Mouse (Mus musculus): Measurements from ENCODE around the gene Gm10134.

Gene Gm10134

DNA sequence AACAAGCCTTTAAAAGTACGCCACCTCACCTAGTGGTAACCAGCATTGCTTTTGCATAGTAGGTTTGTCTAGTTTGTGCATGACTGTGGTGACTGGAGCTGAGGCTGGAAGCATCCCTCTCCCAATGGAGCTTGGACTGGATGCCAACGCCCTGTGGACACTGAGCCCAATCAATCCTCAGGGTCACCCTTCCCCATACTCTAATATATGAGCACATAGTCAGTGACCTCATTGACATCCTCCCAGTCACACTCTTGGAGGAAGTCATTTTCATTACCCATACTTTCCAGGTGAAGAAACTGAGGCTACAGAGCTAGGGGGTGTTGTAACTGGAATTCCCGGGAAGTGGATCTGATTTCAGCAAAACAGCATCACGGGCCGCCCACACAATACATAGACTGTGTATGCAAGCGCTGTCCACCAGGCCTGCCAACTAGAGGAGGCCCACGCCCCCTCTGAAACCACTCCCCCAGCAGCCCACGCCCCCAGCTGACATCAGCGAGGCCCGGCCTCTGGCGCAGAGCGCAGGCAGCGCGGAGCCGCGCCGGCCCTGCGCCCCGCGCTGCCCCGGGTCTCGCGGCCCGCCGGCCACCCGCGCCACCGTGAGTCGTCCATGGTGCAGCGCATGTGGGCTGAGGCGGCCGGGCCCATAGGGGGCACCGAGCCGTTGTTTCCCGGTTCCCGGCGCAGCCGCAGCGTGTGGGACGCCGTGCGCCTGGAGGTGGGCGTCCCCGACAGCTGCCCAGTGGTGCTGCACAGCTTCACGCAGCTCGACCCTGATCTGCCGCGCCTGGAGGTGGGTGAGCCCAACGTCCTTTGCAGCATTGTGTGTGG lies 27.3 kb downstream of the Gm10134 start:
- peak; percentile 82 for DNase-seq (ENCODE audit: low read depth, low spot score)

DNA sequence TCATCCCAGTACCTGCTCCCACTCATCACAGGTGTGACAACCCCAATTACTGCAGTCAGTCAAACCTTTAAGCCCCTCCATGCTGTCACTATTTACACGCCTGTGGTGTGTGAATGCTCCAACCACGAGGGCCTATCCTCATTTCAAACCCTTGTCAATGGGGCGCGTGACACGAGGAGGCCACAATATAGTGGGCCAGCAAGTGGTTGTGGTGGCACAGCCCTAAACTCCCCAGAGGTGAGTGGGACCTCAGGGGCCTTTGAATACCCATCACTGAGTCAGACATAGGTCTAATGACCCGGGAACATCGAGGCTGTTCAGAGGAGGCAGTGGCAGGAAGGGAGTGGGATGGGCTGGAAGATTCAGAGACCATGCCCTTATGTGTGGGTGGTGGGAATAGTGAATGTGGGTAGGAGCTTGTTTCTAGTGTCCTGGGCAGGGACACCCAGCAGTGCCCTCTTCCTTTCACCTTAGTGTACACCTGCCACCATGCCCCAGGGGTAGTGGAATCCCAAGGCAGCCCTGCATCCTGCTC lies 28.1 kb downstream of the Gm10134 start:
- DNase-seq (ENCODE audit: low read depth, low spot score), result no peak

DNA sequence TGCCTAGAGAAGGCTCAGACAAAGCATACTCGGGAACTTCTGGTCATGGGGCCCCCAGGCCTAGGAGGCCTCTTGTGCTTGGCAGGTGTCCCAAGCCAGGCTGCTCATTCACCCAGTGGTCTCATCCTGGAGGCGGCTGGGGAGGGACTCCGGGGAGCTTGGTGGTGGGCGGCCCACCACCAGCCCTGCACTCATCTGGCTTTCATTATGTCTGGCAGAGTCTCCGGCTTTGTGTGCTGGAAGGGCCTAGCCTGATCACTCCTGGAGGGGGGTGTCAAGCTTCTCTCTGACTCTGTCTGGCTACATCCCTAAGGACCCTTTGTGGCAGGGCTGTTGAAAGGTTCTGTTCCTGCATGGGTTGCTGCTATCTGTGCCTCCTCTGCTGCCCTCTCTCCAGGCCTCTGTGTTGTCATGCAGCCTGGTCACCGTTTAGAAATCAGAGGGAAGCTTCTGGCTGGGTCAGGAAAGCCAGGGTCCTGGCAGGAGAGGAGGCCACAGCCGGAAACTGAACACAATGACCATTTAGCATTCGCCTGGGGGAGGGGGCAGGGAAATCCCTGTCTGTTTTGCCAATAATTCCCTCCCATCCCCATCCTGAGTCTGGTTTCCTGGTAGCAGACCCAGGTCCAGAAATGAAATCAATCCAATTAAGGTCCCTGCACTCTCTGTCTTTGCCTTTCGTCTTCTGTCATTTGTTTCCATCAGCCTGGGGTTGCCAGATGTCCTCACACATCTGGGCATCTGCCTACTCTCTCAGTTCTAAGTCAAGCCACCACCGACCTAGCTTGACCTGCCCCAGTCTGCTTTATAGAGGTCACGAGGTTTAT lies 28.8 kb downstream of the Gm10134 start:
- no peak for DNase-seq (ENCODE audit: low read depth, low spot score)

DNA sequence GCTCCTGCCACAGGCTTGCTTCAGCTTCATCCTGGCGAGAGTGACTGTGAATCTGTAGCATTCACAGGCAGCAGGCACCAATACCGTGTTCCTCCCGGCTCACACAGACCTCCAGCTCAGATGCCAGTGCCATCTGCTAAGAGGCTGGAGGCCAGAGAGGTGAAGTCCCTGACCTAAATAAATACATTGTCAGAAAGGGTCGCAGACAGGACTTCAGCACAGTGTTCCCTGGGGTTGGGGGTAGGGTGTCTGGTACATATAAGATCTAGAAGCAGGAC lies 29.3 kb downstream of the Gm10134 start:
- no peak for DNase-seq (ENCODE audit: low read depth, low spot score)

DNA sequence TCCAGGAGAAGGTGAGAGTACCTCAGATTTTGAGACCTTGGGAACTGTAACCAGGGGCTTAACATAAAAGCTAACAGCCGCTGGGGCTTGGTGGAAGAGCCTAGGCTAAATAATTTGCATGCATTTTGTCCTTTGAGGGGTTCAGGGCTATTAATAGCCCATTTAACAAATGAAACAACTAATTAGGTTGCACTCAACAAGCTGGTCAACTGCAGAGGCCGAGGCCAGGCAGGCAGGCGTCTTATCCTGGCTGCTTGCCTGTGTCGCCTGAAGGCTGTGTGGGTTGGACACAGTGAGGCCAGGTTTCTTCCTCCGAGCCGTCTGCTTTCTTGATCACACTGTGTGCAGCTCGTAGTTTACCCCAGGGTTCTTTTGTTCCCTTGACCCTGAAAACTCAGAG lies 29.8 kb downstream of the Gm10134 start:
- no peak for DNase-seq (ENCODE audit: low read depth, low spot score)

DNA sequence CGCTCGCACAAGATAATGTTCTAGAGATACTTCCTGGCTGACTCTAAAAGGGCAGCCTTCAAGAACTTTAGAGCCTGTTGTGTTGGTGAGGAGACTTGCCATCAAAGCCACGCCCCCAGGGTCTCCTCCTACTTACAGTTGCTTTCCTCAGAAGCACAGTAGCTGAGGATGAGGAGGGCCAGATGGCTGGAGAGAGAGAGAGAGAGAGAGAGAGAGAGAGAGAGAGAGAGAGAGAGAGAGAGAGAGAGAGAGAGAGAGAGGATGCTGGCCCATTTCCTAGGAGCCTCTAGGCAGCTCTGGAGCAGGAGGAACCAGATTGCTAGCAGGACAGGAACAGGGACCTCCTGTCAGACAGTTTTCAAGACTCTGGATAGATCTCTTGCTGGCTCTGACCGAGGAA lies 30.3 kb downstream of the Gm10134 start:
- no peak for DNase-seq (ENCODE audit: low read depth, low spot score)

DNA sequence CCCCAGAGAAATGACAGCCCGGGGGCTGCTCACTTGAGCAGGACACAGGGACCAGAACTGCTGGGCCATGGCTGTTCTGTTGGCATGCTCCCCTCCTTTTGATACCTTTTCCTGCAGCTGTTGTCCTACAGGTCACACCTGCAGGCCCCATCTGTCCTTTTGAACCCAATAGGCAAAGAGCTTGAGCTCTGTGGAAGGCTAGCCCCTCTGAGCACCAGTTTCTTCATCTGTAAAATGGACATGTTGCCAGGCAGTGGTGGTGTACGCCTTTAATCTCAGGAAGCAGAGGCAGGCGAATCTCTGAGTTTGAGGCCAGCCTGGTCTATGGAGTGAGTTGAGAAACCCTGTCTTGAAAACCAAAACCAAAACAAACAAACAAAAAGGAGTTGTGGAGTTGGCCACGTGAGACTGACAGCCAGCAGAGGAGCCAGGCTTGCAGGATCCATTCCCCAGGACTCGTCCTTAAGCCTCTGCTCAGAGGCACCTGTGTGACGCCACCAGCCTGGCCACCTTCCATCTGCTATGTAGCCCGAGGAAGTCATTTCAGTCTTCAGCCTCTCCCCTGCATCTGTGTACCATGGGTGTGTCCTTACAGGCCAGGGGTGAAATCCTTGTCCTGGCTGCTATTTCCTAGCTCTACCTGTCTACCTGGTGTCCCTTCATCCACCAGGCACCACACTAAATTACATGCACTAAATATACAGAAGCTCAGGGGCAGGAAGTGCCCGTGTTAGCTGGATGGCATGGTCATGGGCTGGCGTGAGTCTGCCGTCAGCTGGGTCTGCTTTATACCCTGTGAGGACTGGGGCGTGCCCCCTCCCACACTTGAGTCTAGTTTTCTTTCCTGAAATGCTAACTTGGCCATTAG lies 31.1 kb downstream of the Gm10134 start:
- DNase-seq (ENCODE audit: low read depth, low spot score), result no peak

DNA sequence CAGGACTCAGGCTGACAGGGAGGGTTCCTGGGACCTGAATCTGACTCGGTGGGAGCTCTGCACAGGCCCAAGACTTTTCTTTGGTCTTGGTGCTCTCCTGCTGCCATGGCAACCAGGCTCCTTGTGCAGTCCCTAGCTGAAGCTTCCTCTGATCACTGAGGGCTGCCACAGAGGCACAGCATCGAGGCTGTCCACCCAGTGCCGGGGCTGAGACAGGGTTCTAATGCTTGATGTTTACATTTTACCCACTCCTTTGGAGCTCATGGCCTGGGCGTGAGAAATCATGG lies 31.7 kb downstream of the Gm10134 start:
- no peak for DNase-seq (ENCODE audit: low read depth, low spot score)

DNA sequence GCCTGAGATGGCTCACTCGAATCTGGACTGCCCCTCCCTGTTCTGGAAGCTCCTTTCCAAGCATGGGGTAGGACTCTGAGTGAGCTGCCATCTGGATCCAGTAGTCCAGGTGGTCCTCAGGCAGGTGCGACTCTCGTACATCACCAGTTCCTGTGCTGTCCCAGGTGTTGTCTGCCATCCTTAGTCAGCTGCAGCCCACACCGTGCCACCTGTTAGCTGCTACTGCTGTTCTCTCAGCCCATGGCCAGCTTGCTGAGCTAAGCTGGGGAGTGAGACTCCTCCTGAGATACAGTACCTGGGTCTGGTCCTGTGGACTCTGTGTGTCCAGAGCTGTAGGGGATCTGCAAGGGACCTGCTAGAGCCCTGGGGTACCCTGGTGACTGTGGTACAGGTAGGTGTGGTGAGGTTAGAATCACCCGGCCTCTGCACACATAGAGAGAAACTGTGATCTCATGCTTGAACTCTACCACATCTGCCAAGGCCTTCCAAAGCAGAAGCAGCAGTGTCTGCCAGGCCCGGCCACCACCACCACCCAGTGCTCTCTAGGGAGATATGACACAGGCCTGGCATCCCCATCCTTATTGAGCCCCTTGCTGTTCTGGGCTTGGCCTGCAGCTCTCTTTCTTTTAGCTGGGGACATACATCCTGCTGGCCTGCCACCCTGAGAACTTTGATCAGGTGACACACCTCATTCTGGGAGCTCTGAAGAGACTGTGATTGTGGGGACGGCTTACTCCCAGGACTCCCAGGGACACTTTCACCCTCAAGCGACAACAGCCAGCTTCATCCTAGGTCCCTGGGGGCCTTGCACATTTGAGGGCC lies 32.3 kb downstream of the Gm10134 start:
- no peak for DNase-seq (ENCODE audit: low read depth, low spot score)

DNA sequence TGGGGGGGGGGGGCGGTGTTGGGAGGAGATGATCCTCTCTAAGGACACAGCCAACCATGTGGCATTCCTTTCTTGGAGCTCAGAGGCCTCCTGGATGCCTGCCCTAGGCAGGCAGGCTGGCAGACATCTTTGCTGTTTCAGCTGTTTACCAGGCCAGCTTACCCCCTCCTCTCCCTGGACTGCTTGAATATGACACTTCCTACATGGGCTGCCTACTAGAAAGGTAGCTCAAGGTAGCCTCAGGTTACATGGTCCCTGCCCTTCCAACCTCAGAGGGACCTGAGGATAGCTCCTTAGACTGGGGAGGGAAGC lies 32.9 kb downstream of the Gm10134 start:
- no peak for DNase-seq (ENCODE audit: low read depth, low spot score)

DNA sequence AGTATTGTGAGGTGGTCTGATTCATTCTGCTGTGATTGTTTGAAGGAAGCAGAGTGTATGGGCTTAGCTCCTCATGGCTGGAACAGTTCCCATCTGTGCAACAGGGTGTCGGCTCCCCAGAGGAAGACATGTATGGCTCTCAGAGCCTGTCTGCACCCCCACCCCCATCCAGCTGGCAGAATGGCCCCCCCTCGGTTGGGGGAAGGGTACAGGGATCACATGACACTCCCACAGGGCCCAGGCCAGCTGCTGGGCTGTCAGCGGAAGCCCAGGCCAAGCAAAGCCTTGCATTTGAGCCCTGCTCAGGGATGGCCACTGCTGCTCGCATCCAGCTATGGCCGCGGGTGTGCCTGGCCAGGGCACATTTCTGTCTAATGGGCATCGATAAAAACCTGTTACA lies 33.3 kb downstream of the Gm10134 start:
- DNase-seq (ENCODE audit: low read depth, low spot score), result no peak

DNA sequence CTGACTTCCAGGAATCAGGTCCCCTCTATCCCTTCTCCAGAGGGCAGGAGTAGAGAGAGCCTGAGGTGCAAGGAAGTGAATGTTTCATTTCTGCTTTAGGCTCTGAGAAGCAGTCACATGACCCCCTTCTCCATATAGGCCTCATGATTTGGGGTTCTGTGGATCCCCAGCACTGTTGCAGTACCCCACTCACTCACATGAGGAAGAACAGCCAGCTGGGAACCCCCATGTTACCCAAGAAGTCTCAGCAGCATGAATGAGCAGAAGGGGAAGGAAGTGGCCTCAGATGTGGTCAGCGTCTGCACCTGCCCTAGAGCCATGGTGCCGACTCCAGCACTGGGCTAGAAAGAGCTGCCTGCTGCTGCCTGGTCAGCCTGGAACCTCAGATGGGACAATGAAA lies 34.1 kb downstream of the Gm10134 start:
- no peak for DNase-seq (ENCODE audit: low read depth, low spot score)

DNA sequence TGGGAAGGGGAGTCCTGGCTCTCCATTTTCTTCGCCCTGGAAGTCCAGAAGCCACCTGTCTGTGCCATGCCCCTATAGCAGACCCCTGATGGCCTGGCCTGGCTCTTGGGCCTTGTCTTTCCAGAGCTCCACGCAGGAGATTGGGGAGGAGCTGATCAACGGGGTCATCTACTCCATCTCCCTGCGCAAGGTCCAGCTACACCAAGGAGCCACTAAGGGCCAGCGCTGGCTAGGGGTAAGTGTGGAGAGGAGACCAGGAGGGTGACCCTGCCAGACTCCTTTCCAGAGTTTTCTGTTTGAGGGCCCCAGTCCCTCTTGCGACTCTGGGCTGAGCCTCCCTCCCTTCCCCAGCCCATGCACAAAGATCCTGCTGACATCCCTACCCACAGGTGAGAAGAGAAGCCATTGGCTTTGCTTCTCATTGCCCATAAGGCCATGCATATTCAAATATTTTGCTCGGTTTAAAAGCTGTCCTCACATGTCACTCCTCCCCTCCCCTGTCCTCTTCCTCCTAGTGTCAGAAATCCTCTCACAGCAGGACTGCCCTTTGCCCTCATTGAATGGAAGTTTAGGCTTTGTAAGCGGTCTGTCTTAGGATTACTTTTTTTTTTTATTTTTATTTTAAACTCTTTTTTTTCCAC lies 34.8 kb downstream of the Gm10134 start:
- no peak for DNase-seq (ENCODE audit: low read depth, low spot score)

DNA sequence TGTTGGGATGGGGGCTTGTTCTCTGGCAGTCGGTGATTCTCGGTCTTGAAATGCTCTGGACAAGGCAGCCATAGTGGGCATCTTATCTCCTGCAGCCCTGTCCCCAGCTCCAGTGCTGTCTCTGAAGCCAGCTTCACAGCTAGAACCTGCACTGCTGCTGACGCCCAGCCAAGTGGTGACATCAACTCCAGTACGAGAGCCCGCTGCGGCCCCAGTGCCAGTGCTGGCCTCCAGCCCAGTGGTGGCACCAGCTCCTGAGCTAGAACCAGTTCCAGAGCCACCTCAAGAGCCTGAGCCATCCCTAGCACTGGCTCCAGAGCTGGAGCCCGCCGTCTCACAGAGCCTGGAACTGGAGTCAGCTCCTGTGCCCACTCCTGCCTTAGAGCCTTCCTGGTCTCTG lies 38.0 kb downstream of the Gm10134 start:
- no peak for DNase-seq (ENCODE audit: low read depth, low spot score)

DNA sequence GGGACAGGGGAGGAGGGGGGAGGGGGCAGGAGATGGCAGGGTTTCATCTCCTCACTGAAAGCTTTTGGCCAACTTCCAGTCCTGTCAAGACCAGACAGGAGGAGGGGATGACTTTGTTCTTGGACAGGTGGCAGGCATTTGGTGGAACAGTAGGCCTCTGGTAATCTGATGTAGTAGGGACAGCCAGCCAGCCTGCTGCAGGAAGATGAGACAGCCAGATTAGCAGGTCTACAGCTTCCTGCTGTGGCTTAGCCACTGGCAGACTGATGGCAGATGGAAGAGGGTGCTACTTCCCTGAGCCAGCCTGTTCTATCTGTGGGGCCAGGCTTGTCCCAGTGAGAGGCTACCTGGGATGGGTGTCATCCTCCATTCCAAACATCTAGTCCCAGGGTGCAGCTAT lies 40.1 kb downstream of the Gm10134 start:
- DNase-seq (ENCODE audit: low read depth, low spot score), result no peak

DNA sequence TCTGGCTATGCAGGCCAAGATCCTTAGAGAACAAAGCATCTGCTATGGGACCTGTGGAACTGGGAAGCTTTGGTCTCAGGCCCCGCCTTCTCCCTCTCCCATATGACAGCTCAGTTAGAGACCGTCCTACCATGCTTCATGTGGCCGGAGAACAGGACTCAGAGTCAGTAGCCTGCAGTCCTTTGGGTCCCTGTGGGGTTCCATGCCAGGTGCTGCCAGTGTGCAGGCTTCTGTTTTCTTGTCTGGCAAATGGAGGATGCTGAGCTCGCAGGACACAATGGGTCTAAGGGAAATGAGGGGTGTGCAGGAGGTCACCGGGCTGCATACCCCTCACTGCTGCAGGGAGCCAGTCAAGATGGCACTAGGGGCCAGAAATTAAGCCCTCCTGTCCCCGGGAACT lies 40.7 kb downstream of the Gm10134 start:
- no peak for DNase-seq (ENCODE audit: low read depth, low spot score)

DNA sequence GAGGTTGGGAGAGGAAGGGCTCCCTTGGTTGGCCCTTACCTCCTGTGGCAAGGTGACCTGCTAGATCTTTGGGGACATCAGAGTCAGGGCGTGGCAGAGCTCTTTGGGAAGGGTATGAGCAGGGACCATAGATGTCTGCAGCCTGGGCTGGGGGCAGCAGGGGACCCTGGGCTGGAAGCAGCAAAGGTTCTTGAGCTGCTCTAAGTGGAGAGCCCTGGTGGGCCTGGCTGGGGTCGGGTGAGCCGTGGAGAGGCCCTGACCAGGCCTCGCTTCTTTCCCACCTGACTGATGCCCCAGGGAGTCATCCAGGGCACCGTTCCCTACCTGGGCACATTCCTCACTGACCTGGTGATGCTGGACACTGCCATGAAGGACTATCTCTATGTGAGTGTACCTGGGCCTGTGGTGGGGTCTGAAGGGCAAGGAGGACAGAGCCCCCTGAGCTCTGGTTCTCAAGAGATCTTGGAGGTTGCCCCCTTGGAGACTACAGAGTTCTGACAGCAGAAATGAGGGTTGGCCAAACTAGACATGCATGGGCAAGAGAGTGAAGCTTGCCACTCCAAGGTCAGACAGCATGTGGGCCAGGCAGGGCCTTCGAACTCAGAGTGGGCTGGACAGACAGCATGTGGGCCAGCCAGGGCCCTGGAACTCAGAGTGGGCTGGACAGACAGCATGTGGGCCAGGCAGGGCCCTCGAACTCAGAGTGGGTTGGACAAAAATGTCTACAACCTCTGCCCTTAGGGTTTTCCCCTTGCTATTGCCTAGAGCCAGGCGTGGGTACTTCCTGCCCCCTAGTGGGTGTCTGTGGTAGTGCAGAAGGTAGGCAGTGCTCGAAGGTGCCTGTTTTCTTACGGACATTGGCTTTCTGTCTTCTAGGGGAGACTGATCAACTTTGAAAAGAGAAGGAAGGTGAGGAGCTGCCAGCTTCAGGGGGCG lies 41.6 kb downstream of the Gm10134 start:
- peak; percentile 67 for DNase-seq (ENCODE audit: low read depth, low spot score)

DNA sequence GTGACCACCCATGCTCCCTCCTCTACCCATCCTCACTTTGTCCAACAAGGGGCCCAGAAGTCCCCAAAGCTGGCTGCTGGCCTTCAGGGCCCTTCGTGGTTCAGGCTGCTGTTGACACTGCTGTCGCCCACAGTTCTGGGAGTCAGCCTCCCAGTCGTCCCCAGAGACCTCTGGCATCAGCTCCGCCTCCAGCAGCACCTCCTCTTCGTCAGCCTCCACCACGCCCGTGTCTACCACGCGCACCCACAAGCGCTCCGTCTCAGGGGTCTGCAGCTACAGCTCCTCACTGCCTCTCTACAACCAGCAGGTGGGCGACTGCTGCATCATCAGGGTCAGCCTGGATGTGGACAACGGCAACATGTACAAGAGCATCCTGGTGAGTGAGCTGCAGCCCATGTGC lies 43.3 kb downstream of the Gm10134 start:
- DNase-seq (ENCODE audit: low read depth, low spot score), result no peak

DNA sequence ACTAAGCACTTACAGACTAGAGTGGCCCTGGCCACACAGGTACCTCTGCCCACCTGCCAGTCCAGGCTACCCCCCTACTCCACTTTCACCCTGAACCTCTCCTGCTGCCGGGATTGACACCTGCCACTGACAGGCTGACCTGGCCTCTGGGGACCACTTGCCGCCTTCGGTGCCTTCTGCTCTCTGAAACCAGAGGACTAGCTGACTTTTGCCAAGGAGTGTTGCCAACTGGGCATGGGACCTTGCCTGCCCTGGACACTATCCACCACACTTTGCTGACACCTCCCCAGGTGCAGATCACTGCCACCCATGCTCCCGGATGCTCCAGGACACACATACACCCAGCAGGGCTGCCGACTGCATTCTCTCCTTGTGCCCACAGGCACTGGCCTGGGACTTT lies 46.4 kb downstream of the Gm10134 start:
- DNase-seq (ENCODE audit: low read depth, low spot score), result no peak

All from embryo, embryonic 11.5 days (tissue).